Mouse (Mus musculus): ENCODE results near the gene Itk.

DNA sequence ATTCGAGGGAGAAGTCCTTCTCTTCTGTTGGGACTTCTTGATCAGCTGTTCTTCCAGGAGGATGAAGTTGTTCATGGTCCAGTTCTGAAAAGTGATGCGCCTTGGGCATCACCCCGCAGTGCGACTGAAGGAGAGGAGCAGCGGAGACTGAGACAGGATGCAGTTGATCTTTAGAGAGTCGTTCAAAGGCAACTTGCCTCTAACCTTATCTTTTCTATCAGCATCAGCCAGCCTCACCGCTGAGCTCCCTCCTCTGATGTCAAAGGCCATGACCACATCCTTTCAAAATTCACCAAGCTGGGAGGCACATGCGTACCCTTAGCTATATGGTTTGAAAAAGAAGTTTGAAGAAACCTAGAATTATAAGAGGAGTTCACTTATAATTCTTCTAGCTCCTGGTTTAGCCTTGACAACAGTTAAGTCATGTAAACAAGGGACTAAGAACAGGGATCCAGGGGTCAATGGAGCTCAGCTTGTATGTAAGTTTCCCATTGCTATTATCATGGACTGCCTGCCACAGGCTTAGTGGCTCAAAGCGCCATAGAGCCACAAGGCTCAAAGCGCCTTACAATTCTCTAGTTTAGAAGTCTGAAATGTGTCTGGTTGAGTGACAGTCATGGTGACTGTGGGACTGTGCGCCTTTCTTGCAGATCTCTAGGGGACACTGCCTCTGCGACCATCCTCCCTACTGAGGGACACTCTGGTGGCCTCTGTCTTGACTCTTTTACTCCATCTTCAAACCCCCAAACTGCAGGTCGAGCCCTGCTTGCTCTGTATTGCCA lies at the start of gene Itk:
- no peak for TF ChIP-seq POLR2A (IDR thresholded peaks at IDR 0.05; ENCODE audit: borderline replicate concordance, insufficient read depth, low read length)
- no peak for TF ChIP-seq CTCF (IDR thresholded peaks at IDR 0.05; ENCODE audit: borderline replicate concordance, insufficient read depth, low read depth, low read length)

Measured in cerebellum, adult 2 months (tissue).